Mouse (Mus musculus) embryo, embryonic 11 days (tissue): ENCODE results near the gene Gm47996.
"Not testable (repeated sequence)": the region's sequence is repeated elsewhere in the genome, so short reads cannot be mapped to it uniquely, and the experiment has no call there.

Source experiments
- DNase-seq: peaks from one replicate; pipeline ENCODE4 v3.0.0-alpha.2; 2015

Gene Gm47996

DNA sequence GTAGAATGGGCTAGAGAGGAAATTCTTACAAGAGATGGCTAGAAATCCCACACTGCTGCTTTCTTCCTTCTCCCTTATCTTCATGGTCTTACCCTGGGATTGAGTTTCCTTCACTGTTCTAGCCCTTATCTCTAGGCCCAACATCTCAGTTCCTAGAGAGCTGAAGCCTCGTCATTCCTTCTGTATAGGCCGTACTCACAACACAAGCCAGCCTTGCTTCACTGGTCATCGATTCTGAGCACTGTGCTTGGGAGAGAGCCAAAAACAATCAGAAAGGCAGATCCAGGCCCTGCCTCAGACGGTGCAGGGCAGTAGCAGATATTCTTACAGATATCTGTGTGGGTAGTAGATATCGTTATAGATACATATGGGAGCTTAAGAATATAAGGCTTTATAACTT, 1.4 kb upstream of the Gm47996 start:
- not testable (repeated sequence) for DNase-seq

DNA sequence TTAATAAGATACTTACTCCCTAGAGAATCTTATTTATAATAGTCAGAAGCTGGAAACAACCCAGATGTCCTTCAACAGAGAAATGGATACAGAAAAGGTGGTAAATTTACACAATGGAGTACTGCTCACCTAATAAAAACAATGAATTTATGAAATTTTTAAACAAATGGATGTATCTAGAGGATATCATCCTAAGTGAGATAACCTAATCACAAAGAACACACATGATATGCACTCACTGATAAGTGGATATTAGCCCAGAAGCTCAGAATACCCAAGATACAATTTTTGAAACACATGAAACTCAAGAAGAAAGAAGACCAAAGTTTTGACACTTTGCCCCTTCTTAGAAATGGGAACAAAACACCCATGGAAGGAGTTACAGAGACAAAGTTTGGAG, 987 bp upstream of the Gm47996 start:
- not testable (repeated sequence) for DNase-seq

- not testable (repeated sequence) for DNase-seq
Measured at GRCm38 (mm10) chr1:151211666-151212065, 1.7 kb downstream of the Gm47996 start.

GRCm38 (mm10) chr1:151214862-151215261, 4.9 kb downstream of the Gm47996 start:
- no peak for DNase-seq

DNA sequence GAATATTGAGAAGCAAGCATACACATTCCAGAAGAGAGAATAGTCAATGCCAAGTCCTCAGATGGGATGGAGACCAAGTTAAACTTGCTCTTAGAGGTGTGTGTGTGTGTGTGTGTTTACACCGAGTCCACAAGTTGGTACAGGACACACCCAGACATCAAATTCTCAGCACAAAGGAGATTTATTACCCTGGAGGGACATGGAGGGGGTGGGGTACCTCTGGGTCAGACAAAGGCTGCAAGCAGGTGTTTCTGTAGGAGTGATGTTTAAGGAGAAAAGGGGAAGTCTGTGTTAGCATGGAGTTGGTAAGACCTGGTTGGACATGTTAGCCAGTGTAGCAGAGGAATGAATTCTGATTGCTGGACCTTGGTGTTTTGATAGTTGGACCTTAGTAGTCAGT, 6.1 kb downstream of the Gm47996 start:
- no peak for DNase-seq

- no peak for DNase-seq
Measured at GRCm38 (mm10) chr1:151216417-151216816, 6.5 kb downstream of the Gm47996 start.

DNA sequence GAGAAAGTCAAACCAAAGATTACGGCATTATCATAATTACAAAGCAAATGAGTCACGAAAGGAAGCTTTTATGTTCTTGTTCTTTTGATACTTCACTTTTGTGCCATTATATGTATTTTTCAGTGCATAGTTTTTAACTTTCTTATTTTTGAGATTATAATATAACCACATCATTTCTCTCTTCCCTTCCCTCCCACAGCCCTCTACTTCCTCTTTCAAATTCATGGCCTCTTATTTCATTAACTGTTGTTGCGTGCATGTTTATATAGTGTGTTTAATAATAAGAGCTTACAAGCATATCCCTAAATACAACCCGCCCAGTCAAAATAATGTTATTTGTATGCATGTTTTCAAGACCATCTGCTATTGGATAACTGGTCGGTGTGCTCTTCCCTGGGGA, 9.1 kb downstream of the Gm47996 start:
- DNase-seq: no peak

- DNase-seq: no peak
Measured at GRCm38 (mm10) chr1:151220098-151220497, 10.2 kb downstream of the Gm47996 start.

DNA sequence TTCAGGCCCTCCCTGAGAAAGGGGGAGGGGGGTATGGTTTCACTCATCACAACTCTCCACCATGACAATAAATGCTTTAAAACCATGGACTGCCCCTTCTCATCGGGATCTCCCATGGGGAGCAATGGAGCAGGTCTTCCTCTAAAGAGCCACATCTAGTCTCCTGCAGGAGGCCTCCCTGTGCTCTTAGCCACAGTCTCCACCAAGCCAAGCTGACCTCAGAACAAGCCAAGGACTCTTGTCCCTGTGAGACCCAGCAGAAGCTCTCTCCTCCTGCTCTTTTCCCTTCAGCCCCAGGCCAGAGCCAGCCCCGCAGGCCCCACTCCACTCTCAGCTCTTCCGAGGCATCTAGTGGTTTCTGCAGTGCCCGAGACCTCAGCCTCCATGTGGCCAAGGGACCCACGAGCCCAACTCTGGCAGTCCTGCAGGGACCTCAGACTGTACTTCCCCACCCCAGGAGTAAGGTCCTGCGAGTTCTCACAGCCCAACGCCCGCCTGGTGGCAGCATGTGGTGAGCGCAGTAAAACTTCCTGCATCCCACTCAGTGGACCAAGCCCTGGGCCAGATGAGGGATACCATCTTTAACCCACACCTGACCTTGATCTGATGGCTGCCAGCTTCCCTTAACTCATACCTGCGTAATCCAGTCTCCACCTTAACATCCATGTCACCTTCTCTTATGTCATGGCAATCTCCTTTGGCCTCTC, 12.8 kb downstream of the Gm47996 start:
- DNase-seq: no peak

DNA sequence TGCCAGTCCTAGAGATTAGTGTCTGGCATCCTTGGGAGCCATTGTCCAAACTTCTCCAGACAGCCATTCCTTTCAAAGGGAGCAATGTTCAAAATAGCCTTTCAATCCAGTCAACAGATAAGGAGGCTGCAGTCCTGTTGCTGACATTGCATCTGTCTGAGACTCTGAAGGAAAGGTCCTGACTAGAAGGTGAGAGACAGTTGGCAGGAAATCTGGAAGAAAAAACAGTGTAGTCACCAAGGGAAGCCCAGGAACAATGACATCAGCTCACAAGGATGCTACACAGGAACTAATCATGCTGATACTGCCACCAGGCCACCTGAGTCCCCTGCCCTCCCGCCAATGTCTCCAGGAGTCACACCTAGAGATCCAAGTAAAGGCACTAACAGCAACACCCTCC, 13.4 kb downstream of the Gm47996 start:
- no peak for DNase-seq

DNA sequence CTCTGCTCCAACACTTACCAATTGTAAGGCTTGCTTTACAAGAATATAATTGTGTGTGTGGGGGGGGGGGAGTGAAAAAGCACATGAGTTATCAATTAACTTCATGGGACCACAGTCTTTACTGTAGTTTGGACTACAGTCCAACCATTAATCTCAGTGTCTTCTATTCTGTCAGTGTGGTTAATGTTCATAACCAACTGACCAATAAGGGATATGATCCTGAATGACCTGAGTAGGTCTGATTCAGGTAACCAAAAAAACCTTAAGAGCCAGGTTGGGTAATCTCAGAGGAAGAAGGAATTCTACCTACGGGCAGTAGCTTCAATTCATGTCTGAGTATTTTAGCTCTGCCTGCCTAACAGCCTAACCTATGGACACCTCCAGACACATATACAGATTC, 14.6 kb downstream of the Gm47996 start:
- no peak for DNase-seq

GRCm38 (mm10) chr1:151227506-151227905, 17.6 kb downstream of the Gm47996 start:
- no peak for DNase-seq

GRCm38 (mm10) chr1:151228320-151228989, 18.5 kb downstream of the Gm47996 start:
- DNase-seq: no peak

DNA sequence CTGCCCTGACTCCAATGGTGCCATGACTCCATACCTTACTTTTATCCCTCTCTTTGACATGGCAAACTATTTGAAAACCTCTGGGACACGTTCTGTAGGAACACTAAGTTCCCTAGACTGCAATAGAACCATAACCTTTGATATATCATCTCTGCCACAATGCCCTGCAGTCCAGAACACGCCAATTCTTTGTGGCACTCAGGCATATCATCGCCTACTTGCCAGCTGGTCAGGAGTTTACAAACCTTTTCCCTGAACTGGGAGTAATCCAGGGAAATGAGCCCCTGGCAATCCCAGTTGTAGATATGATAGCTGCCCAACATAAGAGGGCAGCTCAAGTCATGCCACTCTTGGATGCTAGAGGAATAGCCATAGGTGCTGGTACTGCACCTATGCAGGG, 22.4 kb downstream of the Gm47996 start:
- no peak for DNase-seq

DNA sequence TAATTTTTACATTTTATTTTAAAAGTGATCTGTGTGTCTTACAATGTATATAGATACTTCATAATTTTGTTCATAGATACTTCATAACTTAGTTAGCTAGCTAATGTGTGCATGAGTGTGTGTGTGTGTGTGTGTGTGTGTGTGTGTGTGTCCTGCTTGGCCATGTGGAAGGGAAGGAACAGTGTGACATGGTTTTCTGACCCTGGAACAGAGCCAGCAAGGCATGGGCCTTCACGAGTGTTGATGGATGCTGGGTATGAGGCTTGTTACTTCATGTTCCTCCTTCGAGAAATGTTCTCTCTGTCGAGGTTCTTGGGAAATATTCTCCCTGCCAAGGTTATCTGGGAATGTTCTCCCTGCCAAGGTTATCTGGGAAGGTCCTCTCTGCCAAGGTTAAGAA, 23.8 kb downstream of the Gm47996 start:
- no peak for DNase-seq

- no peak for DNase-seq
Measured at GRCm38 (mm10) chr1:151235574-151235973, 25.6 kb downstream of the Gm47996 start.

DNA sequence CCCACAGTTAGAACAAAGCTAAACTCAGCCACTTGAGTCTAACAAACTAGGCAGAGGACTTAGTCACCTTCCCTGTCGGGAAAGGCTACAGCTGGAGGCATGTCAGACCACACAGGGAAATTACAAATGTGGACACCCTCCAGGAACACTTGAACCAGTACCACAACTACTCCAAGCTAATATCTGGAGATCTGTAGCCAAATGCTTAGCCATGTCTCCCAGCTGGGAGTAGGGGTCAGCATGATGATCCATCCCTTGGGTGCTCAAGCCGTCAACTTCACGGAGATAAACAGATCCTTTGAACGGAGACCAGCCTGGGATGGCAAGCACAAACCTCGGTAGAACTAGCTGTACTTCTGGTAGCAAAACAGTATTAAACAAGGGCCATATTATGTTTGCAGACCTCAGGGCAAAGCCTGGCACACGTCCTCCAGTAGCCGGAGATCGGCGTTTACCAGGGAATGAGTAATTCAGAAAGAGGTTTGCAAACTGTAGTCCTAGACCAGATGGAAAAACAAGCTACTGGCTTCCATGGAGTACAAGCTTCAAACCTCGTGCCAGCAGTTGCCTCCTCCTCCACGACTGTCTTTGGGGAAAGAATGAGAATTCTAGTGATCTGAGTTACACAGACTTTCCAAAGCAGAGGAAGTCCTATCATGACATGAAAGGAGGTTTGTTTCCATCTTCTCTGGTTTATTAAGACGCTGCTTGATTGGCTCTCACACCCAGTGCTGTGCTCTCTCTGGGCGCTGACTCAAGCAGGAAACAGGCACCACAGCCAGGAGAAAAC, 26.4 kb downstream of the Gm47996 start:
- DNase-seq: no peak

GRCm38 (mm10) chr1:151237780-151238179, 27.8 kb downstream of the Gm47996 start:
- no peak for DNase-seq

- DNase-seq: no peak
Measured at GRCm38 (mm10) chr1:151243332-151243731, 33.4 kb downstream of the Gm47996 start.

- no peak for DNase-seq
Measured at GRCm38 (mm10) chr1:151244013-151244412, 34.1 kb downstream of the Gm47996 start.

GRCm38 (mm10) chr1:151244761-151245160, 34.8 kb downstream of the Gm47996 start:
- DNase-seq: no peak

GRCm38 (mm10) chr1:151245165-151245564, 35.2 kb downstream of the Gm47996 start:
- DNase-seq: no peak

GRCm38 (mm10) chr1:151245846-151246245, 35.9 kb downstream of the Gm47996 start:
- no peak for DNase-seq

DNA sequence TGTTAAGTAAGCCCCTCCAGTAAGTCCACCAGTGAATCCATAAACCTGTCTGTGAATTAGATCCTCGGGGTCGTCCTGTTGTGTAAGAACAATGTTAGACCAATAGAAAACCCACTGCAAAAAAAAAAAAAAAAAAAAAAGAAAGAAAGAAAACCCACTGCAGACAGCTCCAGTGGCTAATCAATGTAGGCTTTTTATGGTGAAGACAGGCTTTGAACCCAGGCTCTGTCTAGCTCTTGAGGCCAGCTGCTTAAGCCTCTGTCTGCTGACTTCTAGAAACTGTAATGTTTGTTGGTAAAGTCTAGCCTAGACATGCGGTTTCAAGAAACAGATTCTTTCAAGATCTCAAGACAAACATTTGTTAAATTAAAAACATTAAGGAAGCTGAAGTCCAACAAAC, 40.2 kb downstream of the Gm47996 start:
- DNase-seq: no peak
